8 mouse cellular contexts compared by ENCODE assay signal in the genomic region with DNA sequence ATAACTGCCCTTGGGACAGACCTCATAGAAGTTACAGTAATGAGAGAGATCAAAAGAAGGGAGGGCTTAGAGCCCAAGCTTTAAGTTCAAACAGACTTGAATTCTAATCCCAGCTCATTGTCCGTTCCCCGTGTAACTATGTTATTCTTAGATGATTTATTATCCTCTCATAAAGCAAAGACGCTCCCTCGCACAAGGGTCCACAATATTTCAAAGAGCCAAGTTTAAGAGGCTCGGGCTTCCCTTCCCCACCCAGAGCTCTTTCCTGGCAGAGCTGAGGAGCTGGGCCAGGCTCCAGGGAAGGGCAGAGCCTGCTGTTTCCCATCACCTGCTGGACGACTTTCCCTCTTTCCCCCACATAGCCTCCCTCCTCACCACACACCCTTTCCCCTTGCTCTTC. TPM values are rescaled to one million over a fixed set of nuclear protein-coding genes. Genes with fewer than 3 reads are reported as not detected.
DNase-seq lines count a peak whose midpoint lies in the region; TF ChIP-seq lines count a peak whose summit lies in the region.

No protein-coding gene starts in this region.

- no peak overlapping the region for H3K4me3 ChIP-seq in thymus, adult 2 months (ENCODE audit: control insufficient read depth, insufficient read depth, low read length)

- no peak for TF ChIP-seq CTCF in brain, embryonic 14.5 days (IDR thresholded peaks at IDR 0.05; ENCODE audit: borderline replicate concordance, extremely low read depth, insufficient read depth, insufficient read length)
- no peak for TF ChIP-seq CTCF in thymus, adult 2 months (IDR thresholded peaks at IDR 0.05; ENCODE audit: borderline replicate concordance, control insufficient read depth, extremely low read depth, insufficient read depth, low read length, poor library complexity)

- H3K27ac ChIP-seq in thymus, adult 2 months (ENCODE audit: control insufficient read depth, insufficient read depth, low read length) = no peak overlapping the region

- no peaks in the 10 kb centered on the region for H3K4me1 ChIP-seq in thymus, adult 2 months (replicated peaks; ENCODE audit: control insufficient read depth, insufficient read depth, low read length)

- H3K27me3 ChIP-seq in thymus, adult 2 months (ENCODE audit: control insufficient read depth, insufficient read depth, low read length) = no peaks in the 10 kb centered on the region

- WGBS in thymus, adult 2 months = 73% methylated on average over 6 of the region's 6 CpGs

- no peak for TF ChIP-seq POLR2A in brain, embryonic 14.5 days (IDR thresholded peaks at IDR 0.05; ENCODE audit: borderline replicate concordance, extremely low read depth, insufficient read depth, insufficient read length, poor library complexity, severe bottlenecking)
- no peak for TF ChIP-seq POLR2A in thymus, adult 2 months (IDR thresholded peaks at IDR 0.05; ENCODE audit: control insufficient read depth, extremely low read depth, insufficient read depth, low read length, poor library complexity)

- H3K36me3 ChIP-seq in thymus, adult 2 months (ENCODE audit: control insufficient read depth, insufficient read depth, low read length) = no peaks in the 10 kb centered on the region

- peak; percentile 76 to 86 for DNase-seq in cerebellum, postnatal 10 days
- no peak for DNase-seq in cerebellum, adult 11 months
- DNase-seq in brain, embryonic 14.5 days (ENCODE audit: low read depth) = peak; percentile 47
- peak; percentile 6 for DNase-seq in kidney, adult 11 months
- peak; percentile 48 for DNase-seq in lung, postnatal 10 days
- no peak for DNase-seq in thymus, postnatal 0 days (ENCODE audit: low spot score)
- DNase-seq in frontal cortex, postnatal 14 days (ENCODE audit: low spot score in 2 of 2) = no peak
- DNase-seq in thymus, adult 2 months = no peak

RNA-seq across cellular contexts. Expression of a gene that starts 44.3 kb away (rescaled TPM):
- polyA plus RNA-seq in brain, embryonic 14.5 days (2012; rRNA removed) = 14.1 and 24.2 TPM in 2 replicates
- polyA plus RNA-seq in thymus, postnatal 0 days (2015; fragmentation: Nextera tagmentation; extraction: Ambion mirVana) = 9.0 and 10.8 TPM in 2 replicates
- 5.1 and 5.9 TPM in 2 replicates for polyA plus RNA-seq in thymus, adult 2 months (2012; rRNA removed)

Comparison
In these comparisons a context has a peak if more than half of its experiments do, and no peak if none do; other contexts are left out.
1. DNase-seq: peak in cerebellum, postnatal 10 days (2 of 2), brain, embryonic 14.5 days (single experiment), kidney, adult 11 months (single experiment) and lung, postnatal 10 days (single experiment); none in cerebellum, adult 11 months (single experiment), thymus, postnatal 0 days (single experiment), frontal cortex, postnatal 14 days (0 of 2) and thymus, adult 2 months (single experiment).